Mouse (Mus musculus): ENCODE results near the gene Dld. TPM values are rescaled to one million over a fixed set of nuclear protein-coding genes. Genes with fewer than 3 reads are reported as not detected.

Dld gene
- polyA plus RNA-seq, 1 experiment from 2014 or later, result 139 TPM

- ATAC-seq (ENCODE audit: low FRiP score, low read depth), result no peak
- Histone ChIP-seq H3K4me1 (no peaks in the 10 kb centered on the region), H3K27ac (no peak overlapping the region), H3K9me3 (no peaks in the 10 kb centered on the region), H3K4me2 (replicated peaks) (no peak overlapping the region), H3K36me3 (no peaks in the 10 kb centered on the region), H3K27me3 (replicated peaks) (no peaks in the 10 kb centered on the region), H3K9ac (no peak overlapping the region), H3K4me3 (no peak overlapping the region)
- WGBS, result 94% methylated on average over 7 of the region's 7 CpGs
Observed at GRCm38 (mm10) chr12:31317670-31318408, 33.4 kb downstream of the Dld start.

GRCm38 (mm10) chr12:31315961-31316360, 35.3 kb downstream of the Dld start:
- Histone ChIP-seq H3K27ac (no peak overlapping the region), H3K4me3 (no peak overlapping the region), H3K9me3 (no peaks in the 10 kb centered on the region), H3K9ac (no peak overlapping the region), H3K36me3 (no peaks in the 10 kb centered on the region), H3K27me3 (replicated peaks) (no peaks in the 10 kb centered on the region), H3K4me1 (no peaks in the 10 kb centered on the region; the same call in 1 of the 2 replicates), H3K4me2 (replicated peaks) (no peak overlapping the region)
- ATAC-seq (ENCODE audit: low FRiP score, low read depth), result no peak
- WGBS, result 63% methylated on average over 6 of the region's 6 CpGs

GRCm38 (mm10) chr12:31314310-31314709, 36.9 kb downstream of the Dld start:
- no peak overlapping the region for H3K4me2 ChIP-seq (replicated peaks)
- H3K4me3 ChIP-seq, result no peak overlapping the region
- no peaks in the 10 kb centered on the region for H3K36me3 ChIP-seq
- H3K27ac ChIP-seq, result no peak overlapping the region
- H3K9ac ChIP-seq, result no peak overlapping the region
- no peaks in the 10 kb centered on the region; the same call in 1 of the 2 replicates for H3K4me1 ChIP-seq
- WGBS, result 98% methylated on average over 7 of the region's 7 CpGs
- no peaks in the 10 kb centered on the region for H3K27me3 ChIP-seq (replicated peaks)
- no peak for ATAC-seq (ENCODE audit: low FRiP score, low read depth)
- no peaks in the 10 kb centered on the region for H3K9me3 ChIP-seq

- Histone ChIP-seq H3K4me3 (no peak overlapping the region), H3K9ac (no peak overlapping the region), H3K27ac (no peak overlapping the region), H3K4me1 (no peaks in the 10 kb centered on the region; the same call in 1 of the 2 replicates), H3K27me3 (replicated peaks) (no peaks in the 10 kb centered on the region), H3K36me3 (no peaks in the 10 kb centered on the region), H3K9me3 (no peaks in the 10 kb centered on the region), H3K4me2 (replicated peaks) (no peak overlapping the region)
- no peak for ATAC-seq (ENCODE audit: low FRiP score, low read depth)
- 95% methylated on average over 4 of the region's 4 CpGs for WGBS
Observed at GRCm38 (mm10) chr12:31313136-31313535, 38.1 kb downstream of the Dld start.

GRCm38 (mm10) chr12:31312281-31312680, 39.0 kb downstream of the Dld start:
- 91% methylated on average over 5 of the region's 5 CpGs for WGBS

GRCm38 (mm10) chr12:31311671-31312265, 39.5 kb downstream of the Dld start:
- Histone ChIP-seq H3K4me3 (no peak overlapping the region), H3K4me2 (replicated peaks) (no peak overlapping the region), H3K36me3 (no peaks in the 10 kb centered on the region), H3K9ac (no peak overlapping the region), H3K4me1 (no peaks in the 10 kb centered on the region; the same call in 1 of the 2 replicates), H3K27ac (no peak overlapping the region), H3K9me3 (no peaks in the 10 kb centered on the region), H3K27me3 (replicated peaks) (no peaks in the 10 kb centered on the region)
- no peak for ATAC-seq (ENCODE audit: low FRiP score, low read depth)
- WGBS, result 75% methylated on average over 9 of the region's 9 CpGs

More at GRCm38 (mm10) chr12:31312281-31312680, 39.0 kb downstream of the Dld start:
- Histone ChIP-seq H3K27ac (no peak overlapping the region), H3K4me1 (no peaks in the 10 kb centered on the region; the same call in 1 of the 2 replicates), H3K4me2 (replicated peaks) (no peak overlapping the region), H3K4me3 (no peak overlapping the region), H3K36me3 (no peaks in the 10 kb centered on the region), H3K27me3 (replicated peaks) (no peaks in the 10 kb centered on the region), H3K9ac (no peak overlapping the region), H3K9me3 (no peaks in the 10 kb centered on the region)
- no peak for ATAC-seq (ENCODE audit: low FRiP score, low read depth)

GRCm38 (mm10) chr12:31310687-31311086, 40.6 kb downstream of the Dld start:
- H3K4me2 ChIP-seq (replicated peaks), result no peak overlapping the region
- no peak for ATAC-seq (ENCODE audit: low FRiP score, low read depth)
- WGBS, result 30% methylated on average over 9 of the region's 9 CpGs
- no peaks in the 10 kb centered on the region for H3K9me3 ChIP-seq
- no peak overlapping the region for H3K4me3 ChIP-seq
- no peak overlapping the region for H3K9ac ChIP-seq
- no peaks in the 10 kb centered on the region for H3K36me3 ChIP-seq
- no peak overlapping the region for H3K27ac ChIP-seq
- no peaks in the 10 kb centered on the region; the same call in 1 of the 2 replicates for H3K4me1 ChIP-seq
- no peaks in the 10 kb centered on the region for H3K27me3 ChIP-seq (replicated peaks)

- Histone ChIP-seq H3K4me1 (no peaks in the 10 kb centered on the region; the same call in 1 of the 2 replicates), H3K9ac (no peak overlapping the region), H3K4me2 (replicated peaks) (no peak overlapping the region), H3K4me3 (no peak overlapping the region), H3K9me3 (no peaks in the 10 kb centered on the region), H3K27ac (no peak overlapping the region), H3K27me3 (replicated peaks) (no peaks in the 10 kb centered on the region), H3K36me3 (no peaks in the 10 kb centered on the region)
- 94% methylated on average over 8 of the region's 8 CpGs for whole genome bisulfite sequencing
- ATAC-seq (ENCODE audit: low FRiP score, low read depth), result no peak
Observed at GRCm38 (mm10) chr12:31307756-31308155, 43.5 kb downstream of the Dld start.

GRCm38 (mm10) chr12:31307011-31307410, 44.2 kb downstream of the Dld start:
- Histone ChIP-seq H3K27me3 (replicated peaks) (no peaks in the 10 kb centered on the region), H3K27ac (no peak overlapping the region), H3K36me3 (no peaks in the 10 kb centered on the region), H3K9ac (no peak overlapping the region), H3K4me3 (no peak overlapping the region), H3K4me2 (replicated peaks) (no peak overlapping the region), H3K9me3 (no peaks in the 10 kb centered on the region), H3K4me1 (no peaks in the 10 kb centered on the region; the same call in 1 of the 2 replicates)
- ATAC-seq (ENCODE audit: low FRiP score, low read depth), result no peak
- WGBS, result 94% methylated on average over 8 of the region's 8 CpGs

GRCm38 (mm10) chr12:31306075-31306675, 45.1 kb downstream of the Dld start:
- H3K27ac ChIP-seq, result no peak overlapping the region
- H3K4me1 ChIP-seq, result no peaks in the 10 kb centered on the region
- ATAC-seq (ENCODE audit: low FRiP score, low read depth), result no peak
- H3K27me3 ChIP-seq (replicated peaks), result no peaks in the 10 kb centered on the region
- no peaks in the 10 kb centered on the region for H3K36me3 ChIP-seq
- no peak overlapping the region for H3K4me2 ChIP-seq (replicated peaks)
- no peak overlapping the region for H3K4me3 ChIP-seq
- H3K9me3 ChIP-seq, result no peaks in the 10 kb centered on the region
- no peak overlapping the region for H3K9ac ChIP-seq
- WGBS, result 82% methylated on average over 5 of the region's 5 CpGs

- no peaks in the 10 kb centered on the region for H3K9me3 ChIP-seq
- no peaks in the 10 kb centered on the region for H3K36me3 ChIP-seq
- no peaks in the 10 kb centered on the region for H3K4me1 ChIP-seq
- WGBS, result 84% methylated on average over 16 of the region's 16 CpGs
- no peak overlapping the region for H3K27ac ChIP-seq
- H3K4me3 ChIP-seq, result no peak overlapping the region
- 0 out of 2 replicates have a peak, but pooled peaks have one; percentile 44 for ATAC-seq (ENCODE audit: low FRiP score, low read depth)
- no peaks in the 10 kb centered on the region for H3K27me3 ChIP-seq (replicated peaks)
- H3K9ac ChIP-seq, result no peak overlapping the region
- H3K4me2 ChIP-seq (replicated peaks), result no peak overlapping the region
Observed at GRCm38 (mm10) chr12:31302766-31303511, 48.3 kb downstream of the Dld start.

GRCm38 (mm10) chr12:31302266-31302665, 49.0 kb downstream of the Dld start:
- Histone ChIP-seq H3K27ac (no peak overlapping the region), H3K4me2 (replicated peaks) (no peak overlapping the region), H3K9ac (no peak overlapping the region), H3K36me3 (no peaks in the 10 kb centered on the region), H3K4me3 (no peak overlapping the region), H3K27me3 (replicated peaks) (no peaks in the 10 kb centered on the region), H3K9me3 (no peaks in the 10 kb centered on the region), H3K4me1 (no peaks in the 10 kb centered on the region)
- WGBS, result 80% methylated on average over 5 of the region's 5 CpGs
- ATAC-seq (ENCODE audit: low FRiP score, low read depth), result 0 out of 2 replicates have a peak, but pooled peaks have one; percentile 25
